Mouse (Mus musculus): ENCODE measurements around the gene Kif18a. TPM values are rescaled to one million over a fixed set of nuclear protein-coding genes. Genes with fewer than 3 reads are reported as not detected.

The Kif18a gene
- total RNA-seq, 2 experiments from 2014 or later, result 0.74 to 0.93 TPM

DNA sequence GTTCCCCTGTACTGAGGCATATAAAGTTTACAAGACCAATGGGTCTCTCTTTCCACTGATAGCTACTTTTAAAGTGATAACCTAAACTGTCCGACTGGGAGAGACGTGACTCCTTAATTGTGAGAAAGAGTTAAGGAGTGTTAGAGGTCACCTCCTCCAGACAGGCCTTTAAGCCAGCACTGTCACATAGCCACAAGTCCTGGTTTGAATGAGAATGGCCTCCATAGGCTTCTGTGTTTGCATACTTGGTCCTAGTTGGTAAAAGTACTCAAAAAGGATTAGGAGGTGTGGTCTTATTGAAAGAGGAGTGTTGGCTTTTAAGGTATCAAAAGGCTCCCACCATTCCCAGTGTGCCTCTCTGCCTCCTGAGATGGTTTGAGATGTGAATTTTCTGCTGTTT lies 94.3 kb downstream of the Kif18a start:
- no peak for DNase-seq

DNA sequence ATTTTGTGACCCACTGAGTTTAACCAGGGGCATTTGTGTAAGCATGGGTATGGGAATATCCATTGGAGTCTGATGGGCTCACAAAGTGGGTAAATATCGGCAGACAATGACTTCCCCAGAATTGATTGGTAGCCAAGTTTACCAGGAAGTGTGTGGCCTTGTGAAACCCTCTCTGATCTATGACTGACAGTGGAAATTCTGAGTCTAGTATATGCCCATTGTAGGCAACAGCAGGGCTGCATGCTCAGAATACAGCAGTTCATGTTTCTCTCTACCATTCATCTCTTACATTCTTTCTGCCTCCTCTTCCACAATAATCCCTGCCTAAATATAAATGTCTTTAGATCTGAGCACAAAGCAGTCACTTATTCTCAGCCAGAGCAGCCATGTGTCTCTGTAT lies 103.5 kb downstream of the Kif18a start:
- no peak for DNase-seq

DNA sequence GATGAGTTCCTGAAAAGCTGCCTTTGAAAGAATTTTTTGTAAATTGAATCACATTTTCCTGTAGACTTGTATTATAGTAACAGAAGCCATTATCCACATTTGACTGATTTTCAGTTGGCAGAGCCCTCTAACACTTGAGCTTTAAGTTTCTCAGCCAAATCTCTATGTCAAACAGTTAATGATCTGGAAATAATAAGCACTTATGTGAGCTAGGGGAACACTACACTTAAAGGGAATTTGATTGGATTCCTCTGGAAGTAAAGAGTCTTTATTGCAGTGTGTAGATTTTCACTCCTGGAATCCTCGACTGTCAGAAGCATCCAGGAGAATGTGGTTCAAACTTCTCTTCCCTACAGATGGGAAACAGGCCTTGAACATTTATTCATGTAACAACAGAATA lies 105.7 kb downstream of the Kif18a start:
- DNase-seq, result no peak

DNA sequence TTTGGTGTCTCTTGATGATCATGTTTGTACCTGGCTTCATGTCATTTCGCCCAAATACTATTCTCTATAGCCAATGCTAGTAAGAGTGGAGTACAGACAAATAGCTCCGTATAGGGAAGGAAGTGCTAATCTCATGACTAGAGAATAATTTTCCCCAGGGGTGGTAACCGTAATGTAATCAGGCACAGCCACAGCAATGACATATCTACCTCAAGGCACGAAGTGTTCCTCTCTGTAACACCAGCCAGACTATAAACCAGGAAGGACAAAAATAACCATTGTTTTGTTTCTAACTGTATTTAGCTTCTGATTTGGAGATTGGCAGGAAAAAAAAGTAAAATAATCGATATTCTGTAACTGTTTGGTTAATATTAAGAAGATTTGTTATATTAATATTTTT lies 108.2 kb downstream of the Kif18a start:
- no peak for DNase-seq

DNA sequence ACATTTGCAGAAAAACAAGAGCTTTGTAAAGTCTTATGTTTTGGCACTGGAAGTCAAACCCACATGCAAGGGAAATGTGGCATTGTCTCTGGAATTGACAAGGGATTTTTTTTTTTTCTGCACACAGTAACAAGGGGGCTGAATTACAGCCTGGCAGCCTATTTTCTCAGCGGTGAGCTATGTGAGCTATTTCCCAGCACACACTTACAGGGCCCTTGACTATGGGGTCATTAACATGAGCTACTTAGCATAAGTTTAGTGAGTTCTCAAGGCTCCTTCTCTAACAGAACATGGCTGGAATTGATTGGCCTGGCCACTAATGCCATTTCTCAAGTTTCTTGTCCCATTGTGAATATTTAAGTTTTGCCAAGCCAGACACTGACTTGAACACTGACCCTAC lies 109.4 kb downstream of the Kif18a start:
- DNase-seq, result no peak

Other genes starting within 250 kb of the Kif18a start
- 10 to 100 TPM; 12.4 to 12.9 TPM for gene Mettl15, start within 50 bp of the Kif18a start, total RNA-seq (2021)

All from heart, adult 18-20 months (tissue).